ENCODE assay signal across 22 mouse cellular contexts in the genomic region with DNA sequence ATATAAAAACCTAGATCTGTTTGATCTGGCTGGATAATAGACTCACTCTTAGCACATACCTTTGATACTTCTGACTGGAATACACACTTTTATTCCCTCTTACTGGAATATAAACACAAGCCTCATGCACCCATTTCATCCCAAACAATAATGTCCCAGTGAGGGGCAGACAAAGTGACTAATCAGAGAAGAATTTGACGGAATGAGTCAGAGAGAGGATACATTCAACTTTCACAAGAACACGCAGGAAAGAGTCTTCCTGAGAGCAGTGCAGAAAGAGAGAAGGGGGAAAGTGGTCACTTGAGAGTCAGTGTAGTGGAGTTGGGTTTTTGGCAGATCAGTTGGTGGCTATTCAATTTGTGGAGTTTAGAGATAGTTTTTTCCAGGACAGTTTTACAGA.
DNase-seq lines count a peak whose midpoint lies in the region; ATAC-seq and TF ChIP-seq lines count a peak whose summit lies in the region.
"Had no signal": no experiment of that assay in that cellular context is flagged by ENCODE, and none has a peak within 500 bp of the region (broad histone marks: within the 10 kb centered on the region; RNA-seq: fewer than 3 reads in every experiment).

No protein-coding gene starts in this region.

- 77% methylated on average over 2 of the region's 2 CpGs for WGBS in intestine, postnatal 0 days

- H3K27me3 ChIP-seq in Patski: no peaks in the 10 kb centered on the region
- no peaks in the 10 kb centered on the region for H3K27me3 ChIP-seq in intestine, postnatal 0 days (replicated peaks; ENCODE audit: control insufficient read depth, insufficient read depth, low read length)
- H3K27me3 ChIP-seq: CH12.LX; embryonic facial prominence, embryonic 12.5 days; forebrain, embryonic 13.5 days; forebrain, embryonic 15.5 days had no signal

- no peaks in the 10 kb centered on the region for H3K9me3 ChIP-seq in intestine, postnatal 0 days (ENCODE audit: control insufficient read depth)
- H3K9me3 ChIP-seq: embryonic facial prominence, embryonic 10.5 days; embryonic facial prominence, embryonic 12.5 days; forebrain, embryonic 15.5 days; G1E had no signal

- H3K36me3 ChIP-seq in intestine, postnatal 0 days (ENCODE audit: control insufficient read depth, insufficient read depth): no peaks in the 10 kb centered on the region
- H3K36me3 ChIP-seq: embryonic facial prominence, embryonic 10.5 days; embryonic facial prominence, embryonic 12.5 days; forebrain, embryonic 15.5 days; G1E had no signal

- no peak overlapping the region for H3K4me3 ChIP-seq in intestine, postnatal 0 days (ENCODE audit: low read depth, low read length)
- H3K4me3 ChIP-seq: embryonic facial prominence, embryonic 10.5 days; embryonic facial prominence, embryonic 12.5 days; forebrain, embryonic 13.5 days; forebrain, embryonic 15.5 days had no signal

- no peak overlapping the region for H3K9ac ChIP-seq in intestine, postnatal 0 days (ENCODE audit: low read depth, low read length)
- H3K9ac ChIP-seq: embryonic facial prominence, embryonic 12.5 days; forebrain, embryonic 13.5 days; forebrain, embryonic 15.5 days; forebrain, postnatal 0 days had no signal

- ATAC-seq in Patski: peak; percentile 86
- ATAC-seq in intestine, postnatal 0 days: no peak
- ATAC-seq: CD4-positive, CD25-positive, alpha-beta regulatory T cell, adult 4 months; forebrain, embryonic 13.5 days; forebrain, embryonic 15.5 days; forebrain, postnatal 0 days had no signal

- no peak overlapping the region for H3K27ac ChIP-seq in intestine, postnatal 0 days (ENCODE audit: low read depth, low read length)
- H3K27ac ChIP-seq: embryonic facial prominence, embryonic 10.5 days; embryonic facial prominence, embryonic 12.5 days; forebrain, embryonic 13.5 days; forebrain, embryonic 15.5 days had no signal

- no peaks in the 10 kb centered on the region for H3K4me1 ChIP-seq in intestine, postnatal 0 days (replicated peaks; ENCODE audit: control insufficient read depth, insufficient read depth, low read length)
- H3K4me1 ChIP-seq: embryonic facial prominence, embryonic 10.5 days; embryonic facial prominence, embryonic 12.5 days; forebrain, embryonic 13.5 days; forebrain, embryonic 15.5 days had no signal

- TF ChIP-seq CTCF in Patski (IDR thresholded peaks at IDR 0.05): no peak
- TF ChIP-seq CTCF in intestine, postnatal 0 days (IDR thresholded peaks at IDR 0.05; ENCODE audit: low read depth): no peak

- DNase-seq in 3T3-L1 (ENCODE audit: low read depth, low spot score) (peak; percentile 83), Patski (ENCODE audit: low read depth, low spot score) (no peak)
- peak; percentile 49 for DNase-seq in Muller cell, postnatal 12 days (ENCODE audit: inconsistent ontology term)
- DNase-seq in cerebellum, adult 9-11 months: no peak
- DNase-seq in left cerebral cortex, adult 8-10 months (ENCODE audit: low spot score in 2 of 2): no peak
- DNase-seq: adrenal gland, adult 2 months; adrenal gland, postnatal 10 days; adrenal gland, postnatal 25 days; cerebellum, adult 11 months; cerebellum, adult 18-20 months; cerebellum, adult 8-10 months; cerebellum, postnatal 10 days; cerebellum, postnatal 25 days; forebrain, postnatal 0 days had no signal

- POLR2A ChIA-PET in Patski (lab: Charles Lee): no interaction called here

- H3K4me2 ChIP-seq in intestine, postnatal 0 days (replicated peaks; ENCODE audit: low read depth): no peak overlapping the region
- H3K4me2 ChIP-seq: embryonic facial prominence, embryonic 12.5 days; forebrain, embryonic 13.5 days; forebrain, embryonic 15.5 days had no signal

- in situ Hi-C loops in Patski (cut with MboI; ENCODE audit: low pct_unique_long_range_greater_than_20kb): no loop called here

- CTCF ChIA-PET in Patski (lab: Charles Lee): no interaction called here

Comparison
In these comparisons a context has a peak if more than half of its experiments do, and no peak if none do; other contexts are left out.
1. DNase-seq: peak in 3T3-L1 (single experiment) and Muller cell, postnatal 12 days (single experiment); none in Patski (single experiment), cerebellum, adult 9-11 months (single experiment) and left cerebral cortex, adult 8-10 months (0 of 2).